Mouse (Mus musculus): ENCODE measurements around the gene Gm9508.
A peak's percentile ranks its signal among the peaks of the same experiment; 100 is the strongest.

The Gm9508 gene

GRCm38 (mm10) chr10:77670710-77671109 is 26.3 kb downstream of the Gm9508 start:
- DNase-seq (ENCODE audit: low spot score in 2 of 2) = no peak

GRCm38 (mm10) chr10:77667402-77667801 is 29.6 kb downstream of the Gm9508 start:
- no peak for DNase-seq (ENCODE audit: low spot score in 2 of 2)

GRCm38 (mm10) chr10:77666342-77666741 is 30.7 kb downstream of the Gm9508 start:
- DNase-seq (ENCODE audit: low spot score in 2 of 2) = no peak

GRCm38 (mm10) chr10:77663949-77664665 is 32.9 kb downstream of the Gm9508 start:
- DNase-seq (ENCODE audit: low spot score in 2 of 2) = no peak

GRCm38 (mm10) chr10:77658286-77658994 is 38.6 kb downstream of the Gm9508 start:
- DNase-seq (ENCODE audit: low spot score in 2 of 2) = peak in 1 of 2 experiments; percentile 34

- DNase-seq (ENCODE audit: low spot score in 2 of 2) = no peak
These were observed 45.0 kb downstream of the Gm9508 start for GRCm38 (mm10) chr10:77652046-77652445.

- no peak for DNase-seq (ENCODE audit: low spot score in 2 of 2)
These were observed 49.1 kb downstream of the Gm9508 start for GRCm38 (mm10) chr10:77647901-77648300.

GRCm38 (mm10) chr10:77647461-77647860 is 49.6 kb downstream of the Gm9508 start:
- no peak for DNase-seq (ENCODE audit: low spot score in 2 of 2)

All from urinary bladder, postnatal 4 days (tissue).